Mouse (Mus musculus) CH12.LX (cell line): ENCODE measurements around the gene Tmem126b. TPM values are rescaled to one million over a fixed set of nuclear protein-coding genes. Genes with fewer than 3 reads are reported as not detected.
A peak's percentile ranks its signal among the peaks of the same experiment; 100 is the strongest.

Experiments
- DNase-seq: peaks from one replicate; pipeline ENCODE4 v3.0.0-alpha.2; 2013; ENCODE audit errors: extremely low read depth
- H3K27ac ChIP-seq: 2 replicates; pipeline ENCODE4 v1.5.1; 2012; ENCODE audit warnings: low read depth, mild to moderate bottlenecking, control low read depth, moderate library complexity; ENCODE audit not compliant: insufficient read depth
- H3K27me3 ChIP-seq: replicated peaks from 2 replicates; pipeline ENCODE3; 2012; ENCODE audit warnings: inconsistent platforms
- H3K36me3 ChIP-seq, 2 experiments: replicated peaks in 1 of 2; 2 replicates each; pipeline versions ENCODE3 to v1.6.1; 2012; ENCODE audit warnings: inconsistent platforms in 1 of 2, low read length in 1 of 2, mild to moderate bottlenecking in 1 of 2, mixed read lengths in 1 of 2, moderate library complexity in 1 of 2; ENCODE audit not compliant: control insufficient read depth in 1 of 2, insufficient read depth in 1 of 2
- H3K4me1 ChIP-seq, 2 experiments: 2 replicates each; pipeline ENCODE4 v1.6.1; 2012; ENCODE audit warnings: inconsistent platforms in 1 of 2, moderate library complexity in 1 of 2; ENCODE audit not compliant: insufficient read depth in 2 of 2, control insufficient read depth in 1 of 2
- H3K4me2 ChIP-seq: 2 replicates; pipeline ENCODE4 v1.6.1; 2012; ENCODE audit warnings: low read depth, mild to moderate bottlenecking, control low read depth; ENCODE audit not compliant: poor library complexity, insufficient read depth, severe bottlenecking
- H3K4me3 ChIP-seq, 3 experiments: fragments of 150-350 bp in 1 of 3; sonication (generic) in 1 of 3; replicated peaks in 1 of 3; 2 replicates each; pipeline versions ENCODE3 to v1.5.1; 2011 to 2012; ENCODE audit warnings: low read depth in 2 of 3, low read length in 2 of 3, mild to moderate bottlenecking in 2 of 3, moderate library complexity in 2 of 3, control low read depth in 1 of 3, improper control_type of control experiment in 1 of 3, inconsistent platforms in 1 of 3, mixed read lengths in 1 of 3; ENCODE audit not compliant: poor library complexity in 1 of 3
- H3K79me2 ChIP-seq: replicated peaks from 2 replicates; pipeline ENCODE4 v1.6.1; 2012; ENCODE audit warnings: mild to moderate bottlenecking, moderate library complexity; ENCODE audit not compliant: control insufficient read depth, poor library complexity, insufficient read depth, severe bottlenecking; ENCODE audit errors: extremely low read depth
- H3K9ac ChIP-seq: 2 replicates; pipeline ENCODE4 v1.6.1; 2012; ENCODE audit warnings: low read depth, mild to moderate bottlenecking, control low read depth, moderate library complexity; ENCODE audit not compliant: insufficient read depth
- H3K9me3 ChIP-seq: replicated peaks from 2 replicates; pipeline ENCODE3; 2012; ENCODE audit warnings: low read length, inconsistent platforms, mixed read lengths
- BHLHE40 ChIP-seq: IDR thresholded peaks from 2 replicates; pipeline ENCODE4 v1.6.1; 2011; ENCODE audit warnings: mild to moderate bottlenecking, low read depth, low read length, improper control_type of control experiment
- CHD1 ChIP-seq: IDR thresholded peaks from 2 replicates; pipeline ENCODE4 v1.6.1; 2012; ENCODE audit warnings: low read depth, low read length, improper control_type of control experiment, inconsistent platforms
- CHD2 ChIP-seq: IDR thresholded peaks from 2 replicates; pipeline ENCODE4 v1.6.1; 2011; ENCODE audit warnings: low read length, improper control_type of control experiment
- CTCF ChIP-seq, 2 experiments: IDR thresholded peaks in 1 of 2; conservative IDR thresholded peaks in 1 of 2; 2 replicates each; pipeline ENCODE4 v1.5.1; 2011 to 2012; ENCODE audit warnings: low read depth in 2 of 2, low read length in 2 of 2, improper control_type of control experiment in 1 of 2, inconsistent platforms in 1 of 2, mild to moderate bottlenecking in 1 of 2, moderate library complexity in 1 of 2
- E2F4 ChIP-seq: IDR thresholded peaks from 2 replicates; pipeline ENCODE4 v1.6.1; 2011; ENCODE audit warnings: low read depth, low read length, improper control_type of control experiment; ENCODE audit not compliant: insufficient replicate concordance
- ELF1 ChIP-seq: IDR thresholded peaks from 2 replicates; pipeline ENCODE4 v1.6.1; 2014; ENCODE audit warnings: low read depth, mild to moderate bottlenecking, inconsistent platforms, low read length, improper control_type of control experiment
- EP300 ChIP-seq: IDR thresholded peaks from 2 replicates; pipeline ENCODE4 v1.6.1; 2011; ENCODE audit warnings: low read length, improper control_type of control experiment
- ETS1 ChIP-seq: conservative IDR thresholded peaks from 2 replicates; pipeline ENCODE4 v1.6.1; 2012; ENCODE audit warnings: low read depth, mild to moderate bottlenecking, inconsistent platforms, low read length, improper control_type of control experiment, moderate library complexity
- GABPA ChIP-seq: IDR thresholded peaks from 2 replicates; pipeline ENCODE4 v1.6.1; 2012; ENCODE audit warnings: low read depth, low read length, improper control_type of control experiment, inconsistent platforms; ENCODE audit not compliant: insufficient replicate concordance
- HCFC1 ChIP-seq: IDR thresholded peaks from 2 replicates; pipeline ENCODE4 v1.6.1; 2012; ENCODE audit warnings: low read depth, mild to moderate bottlenecking, inconsistent platforms, low read length, improper control_type of control experiment
- IRF4 ChIP-seq: IDR thresholded peaks from 2 replicates; pipeline ENCODE4 v1.6.1; 2014; ENCODE audit warnings: low read depth, mild to moderate bottlenecking, inconsistent platforms, low read length, improper control_type of control experiment
- JUN ChIP-seq: IDR thresholded peaks from 2 replicates; pipeline ENCODE4 v1.6.1; 2011; ENCODE audit warnings: low read depth, mild to moderate bottlenecking, low read length, improper control_type of control experiment, moderate library complexity; ENCODE audit not compliant: insufficient read depth
- JUND ChIP-seq: conservative IDR thresholded peaks from 2 replicates; pipeline ENCODE4 v1.6.1; 2011; ENCODE audit warnings: low read depth, low read length, improper control_type of control experiment
- KAT2A ChIP-seq: IDR thresholded peaks from 2 replicates; pipeline ENCODE4 v1.6.1; 2012; ENCODE audit warnings: low read length, improper control_type of control experiment, inconsistent platforms; ENCODE audit not compliant: insufficient replicate concordance
- MAFK ChIP-seq: IDR thresholded peaks from 2 replicates; pipeline ENCODE4 v1.6.1; 2011; ENCODE audit warnings: low read length, improper control_type of control experiment; ENCODE audit not compliant: insufficient replicate concordance
- MAX ChIP-seq: IDR thresholded peaks from 2 replicates; pipeline ENCODE4 v1.6.1; 2011; ENCODE audit warnings: low read length, improper control_type of control experiment
- MAZ ChIP-seq: IDR thresholded peaks from 2 replicates; pipeline ENCODE4 v1.6.1; 2012; ENCODE audit warnings: low read depth, mild to moderate bottlenecking, inconsistent platforms, low read length, improper control_type of control experiment, moderate library complexity
- MEF2A ChIP-seq: IDR thresholded peaks from 2 replicates; pipeline ENCODE4 v1.6.1; 2014; ENCODE audit warnings: low read depth, mild to moderate bottlenecking, inconsistent platforms, low read length, improper control_type of control experiment, borderline replicate concordance
- MXI1 ChIP-seq: IDR thresholded peaks from 2 replicates; pipeline ENCODE4 v1.6.1; 2011; ENCODE audit warnings: mild to moderate bottlenecking, low read depth, low read length, improper control_type of control experiment
- MYC ChIP-seq: IDR thresholded peaks from 2 replicates; pipeline ENCODE4 v1.6.1; 2011; ENCODE audit warnings: low read depth, mild to moderate bottlenecking, improper control_type of control experiment, low read length
- NELFE ChIP-seq: IDR thresholded peaks from 2 replicates; pipeline ENCODE4 v1.6.1; 2011; ENCODE audit warnings: low read depth, low read length, improper control_type of control experiment
- NRF1 ChIP-seq: IDR thresholded peaks from 2 replicates; pipeline ENCODE4 v1.6.1; 2014; ENCODE audit warnings: low read depth, mild to moderate bottlenecking, inconsistent platforms, low read length, improper control_type of control experiment, moderate library complexity
- PAX5 ChIP-seq: IDR thresholded peaks from 2 replicates; pipeline ENCODE4 v1.6.1; 2012; ENCODE audit warnings: low read length, inconsistent platforms, mixed read lengths
- POLR2A ChIP-seq: IDR thresholded peaks from 2 replicates; pipeline ENCODE4 v1.6.1; 2011; ENCODE audit warnings: low read depth, mild to moderate bottlenecking, improper control_type of control experiment, low read length
- POLR2AphosphoS2 ChIP-seq: IDR thresholded peaks from 2 replicates; pipeline ENCODE4 v1.6.1; 2011; ENCODE audit warnings: low read depth, low read length, improper control_type of control experiment
- RAD21 ChIP-seq: IDR thresholded peaks from 2 replicates; pipeline ENCODE4 v1.6.1; 2011; ENCODE audit warnings: low read depth, mild to moderate bottlenecking, low read length, improper control_type of control experiment, moderate library complexity
- RCOR1 ChIP-seq: conservative IDR thresholded peaks from 2 replicates; pipeline ENCODE4 v1.6.1; 2012; ENCODE audit warnings: low read depth, mild to moderate bottlenecking, inconsistent platforms, low read length, improper control_type of control experiment
- SIN3A ChIP-seq: IDR thresholded peaks from 2 replicates; pipeline ENCODE4 v1.6.1; 2012; ENCODE audit warnings: low read length, improper control_type of control experiment, inconsistent platforms
- SMC3 ChIP-seq: IDR thresholded peaks from 2 replicates; pipeline ENCODE4 v1.6.1; 2011; ENCODE audit warnings: low read depth, low read length, improper control_type of control experiment
- TBP ChIP-seq: conservative IDR thresholded peaks from 2 replicates; pipeline ENCODE4 v1.6.1; 2011; ENCODE audit warnings: low read depth, low read length, improper control_type of control experiment
- TCF12 ChIP-seq: IDR thresholded peaks from 2 replicates; pipeline ENCODE4 v1.6.1; 2014; ENCODE audit warnings: low read depth, mild to moderate bottlenecking, inconsistent platforms, low read length, improper control_type of control experiment
- UBTF ChIP-seq: IDR thresholded peaks from 2 replicates; pipeline ENCODE4 v1.6.1; 2012; ENCODE audit warnings: low read depth, mild to moderate bottlenecking, inconsistent platforms, low read length, improper control_type of control experiment, moderate library complexity
- USF1 ChIP-seq: IDR thresholded peaks from 2 replicates; pipeline ENCODE4 v1.6.1; 2014; ENCODE audit warnings: low read depth, mild to moderate bottlenecking, inconsistent platforms, low read length, improper control_type of control experiment
- USF2 ChIP-seq: conservative IDR thresholded peaks from 2 replicates; pipeline ENCODE4 v1.6.1; 2011; ENCODE audit warnings: low read depth, low read length, improper control_type of control experiment
- ZC3H11A ChIP-seq: IDR thresholded peaks from 2 replicates; pipeline ENCODE4 v1.6.1; 2012; ENCODE audit warnings: low read depth, mild to moderate bottlenecking, inconsistent platforms, low read length, improper control_type of control experiment
- ZKSCAN1 ChIP-seq: IDR thresholded peaks from 2 replicates; pipeline ENCODE4 v1.6.1; 2012; ENCODE audit warnings: low read depth, inconsistent platforms, low read length, improper control_type of control experiment, borderline replicate concordance
- ZMIZ1 ChIP-seq: IDR thresholded peaks from 2 replicates; pipeline ENCODE4 v1.6.1; 2012; ENCODE audit warnings: low read depth, mild to moderate bottlenecking, inconsistent platforms, low read length, improper control_type of control experiment
- ZNF384 ChIP-seq: IDR thresholded peaks from 2 replicates; pipeline ENCODE4 v1.6.1; 2012; ENCODE audit warnings: low read depth, low read length, improper control_type of control experiment, inconsistent platforms
- dilution Hi-C: fragments of 300-500 bp; cut with MboI; formaldehyde crosslinking; loops from 2 replicates; pipeline ENCODE4 v1.14.3; 2020; ENCODE audit warnings: low sequenced_read_pairs; ENCODE audit not compliant: extremely low pct_unique_long_range_greater_than_20kb, extremely low pct_ligation_motif_present
- in situ Hi-C: fragments of 300-500 bp; cut with MboI; formaldehyde crosslinking; loops from 3 replicates; pipeline ENCODE4 v1.14.3; 2019; ENCODE audit warnings: low sequenced_read_pairs, low pct_ligation_motif_present, low pct_unique_long_range_greater_than_20kb, mixed read lengths
- polyA plus RNA-seq: library from polyadenylated mRNA; unstranded; fragments of >175 nt; gene quantifications from 2 replicates; pipeline ENCODE4 v1.2.1, GENCODE M21; 2012; ENCODE audit warnings: low read depth; ENCODE audit not compliant: insufficient read length
- total RNA-seq, 2 experiments: library from RNA; depleted of rRNA; stranded (reverse); fragments of 300-350 nt in 1 of 2; fragments of >200 nt in 1 of 2; gene quantifications; 2 replicates each; pipeline ENCODE4 v1.2.3; 2012 to 2014

Gene Tmem126b
- total and polyA plus RNA-seq, 3 experiments = 9.1 to 15.7 (median 10.9) TPM

GRCm38 (mm10) chr7:90460930-90461329, 14.9 kb downstream of the Tmem126b start:
- peak overlapping the region; percentile 51 for H3K9ac ChIP-seq
- no peaks in the 10 kb centered on the region for H3K9me3 ChIP-seq
- peak overlapping the region; percentile 72 for H3K4me2 ChIP-seq
- no peaks in the 10 kb centered on the region for H3K36me3 ChIP-seq
- dilution Hi-C loops = no loop called here
- in situ Hi-C loops = no loop called here
- peaks cover 0 to 2% of the 10 kb centered on the region in 2 experiments; a peak in 2 of 4 replicates for H3K4me1 ChIP-seq
- no peak for DNase-seq
- no peak overlapping the region for H3K27ac ChIP-seq
- H3K4me3 ChIP-seq = peak overlapping the region in 1 of 3 experiments; percentile 39
- TF ChIP-seq MAZ = no peak
- TF ChIP-seq E2F4 = no peak
- 0 out of 2 replicates have a peak, but pooled peaks have one; percentile 19 for TF ChIP-seq IRF4
- no peak for TF ChIP-seq ZC3H11A
- TF ChIP-seq USF1 = no peak
- TF ChIP-seq ZMIZ1 = peak; percentile 52; the same call in 1 of the 2 replicates
- no peak for TF ChIP-seq CHD1
- TF ChIP-seq ZKSCAN1 = no peak
- peak; percentile 51 for TF ChIP-seq TCF12
- TF ChIP-seq NELFE = peak; percentile 57
- TF ChIP-seq CHD2 = no peak
- peak; percentile 55 for TF ChIP-seq HCFC1
- no peak for TF ChIP-seq SMC3
- TF ChIP-seq ETS1 = no peak
- TF ChIP-seq EP300 = no peak
- peak in 1 of 2 experiments; percentile 60; a peak in 2 of 4 replicates for TF ChIP-seq CTCF (conservative IDR thresholded peaks at IDR 0.05 in 1 of 2, IDR thresholded peaks at IDR 0.05 in 1 of 2; ENCODE audit: low read depth in 2 of 2, low read length in 2 of 2)
- no peak for TF ChIP-seq NRF1
- TF ChIP-seq MAFK = no peak
- 0 out of 2 replicates have a peak, but pooled peaks have one; percentile 36 for TF ChIP-seq MXI1
- TF ChIP-seq RAD21 = no peak
- no peak for TF ChIP-seq USF2
- no peak for TF ChIP-seq JUN
- no peak for TF ChIP-seq MEF2A
- TF ChIP-seq RCOR1 = no peak
- TF ChIP-seq GABPA = no peak
- no peak for TF ChIP-seq MAX
- TF ChIP-seq POLR2A = peak; percentile 76
- peak; percentile 95 for TF ChIP-seq ELF1
- no peak for TF ChIP-seq ZNF384
- no peak for TF ChIP-seq TBP
- no peak for TF ChIP-seq SIN3A
- TF ChIP-seq KAT2A = no peak
- TF ChIP-seq MYC = 0 out of 2 replicates have a peak, but pooled peaks have one; percentile 37
- no peak for TF ChIP-seq POLR2AphosphoS2
- no peak for TF ChIP-seq PAX5
- TF ChIP-seq JUND = no peak
- TF ChIP-seq UBTF = no peak
- TF ChIP-seq BHLHE40 = no peak
- H3K79me2 ChIP-seq = peaks cover 6% of the 10 kb centered on the region
- H3K27me3 ChIP-seq = no peaks in the 10 kb centered on the region
